Mouse (Mus musculus): ENCODE measurements around the gene Igsf9.

DNA sequence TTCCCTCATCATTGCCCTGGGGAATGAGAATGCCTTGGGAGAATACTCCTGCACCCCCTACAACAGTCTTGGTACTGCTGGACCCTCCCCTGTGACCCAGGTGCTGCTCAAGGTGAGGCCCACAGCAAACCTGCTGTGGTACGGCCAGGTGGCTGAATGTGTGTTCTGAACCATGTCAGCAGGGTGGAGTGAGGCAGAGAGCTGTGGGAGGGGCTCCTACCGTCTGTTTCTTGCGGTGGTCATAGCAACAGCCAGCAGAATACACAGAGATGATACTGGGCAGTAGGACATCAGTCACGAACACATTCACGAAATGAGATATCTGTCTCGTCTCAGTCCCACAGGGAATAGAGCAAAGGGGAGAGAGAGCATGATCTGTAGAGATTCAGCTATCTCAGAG lies 11.9 kb downstream of the Igsf9 start:
- TF ChIP-seq CTCF (conservative IDR thresholded peaks at IDR 0.05; ENCODE audit: low read length) (no peak), POU5F1 (IDR thresholded peaks at IDR 0.05; ENCODE audit: borderline replicate concordance, low read length) (no peak)
